Mouse (Mus musculus) A20 (cell line): ENCODE measurements around the gene Tmem169.
"Not testable (repeated sequence)": the region's sequence is repeated elsewhere in the genome, so short reads cannot be mapped to it uniquely, and the experiment has no call there.

Experiments used
- DNase-seq: peaks from one replicate; pipeline ENCODE4 v3.0.0-alpha.2; 2011; ENCODE audit warnings: low read depth, low spot score

Gene Tmem169

GRCm38 (mm10) chr1:72283992-72284485, at the start of gene Tmem169, which contains the start of gene Pecr:
Tmem169 (plus strand) TSS chr1:72284369.
Pecr (minus strand) TSS chr1:72284314.
- DNase-seq, result peak; percentile 94

- peak; percentile 91 for DNase-seq
These were observed 47.7 kb upstream of the Tmem169 start for GRCm38 (mm10) chr1:72236363-72237006.

GRCm38 (mm10) chr1:72237007-72237775, 47.0 kb upstream of the Tmem169 start:
- DNase-seq, result peak; percentile 83

GRCm38 (mm10) chr1:72238016-72238580, 46.1 kb upstream of the Tmem169 start:
- peak; percentile 76 for DNase-seq

- DNase-seq, result not testable (repeated sequence)
These were observed 45.1 kb upstream of the Tmem169 start for GRCm38 (mm10) chr1:72239113-72239512.

- DNase-seq, result no peak
These were observed 41.5 kb upstream of the Tmem169 start for GRCm38 (mm10) chr1:72242581-72243143.

- DNase-seq, result peak; percentile 100
These were observed 40.4 kb upstream of the Tmem169 start for GRCm38 (mm10) chr1:72243656-72244316.

- peak; percentile 88 for DNase-seq
These were observed 39.7 kb upstream of the Tmem169 start for GRCm38 (mm10) chr1:72244317-72245036.

- not testable (repeated sequence) for DNase-seq
These were observed 35.9 kb upstream of the Tmem169 start for GRCm38 (mm10) chr1:72248226-72248737.

GRCm38 (mm10) chr1:72251806-72252205, 32.4 kb upstream of the Tmem169 start:
- no peak for DNase-seq

GRCm38 (mm10) chr1:72253881-72254491, 30.2 kb upstream of the Tmem169 start:
- DNase-seq, result peak; percentile 17

GRCm38 (mm10) chr1:72254545-72255061, 29.6 kb upstream of the Tmem169 start:
- peak; percentile 95 for DNase-seq

- peak; percentile 92 for DNase-seq
These were observed 28.9 kb upstream of the Tmem169 start for GRCm38 (mm10) chr1:72255062-72255853.

- no peak for DNase-seq
These were observed 28.4 kb upstream of the Tmem169 start for GRCm38 (mm10) chr1:72255854-72256175.

GRCm38 (mm10) chr1:72256381-72257256, 27.6 kb upstream of the Tmem169 start:
- no peak for DNase-seq

GRCm38 (mm10) chr1:72263099-72263498, 21.1 kb upstream of the Tmem169 start:
- DNase-seq, result no peak

GRCm38 (mm10) chr1:72278085-72278484, 6.1 kb upstream of the Tmem169 start:
- DNase-seq, result no peak

GRCm38 (mm10) chr1:72282604-72283003, 1.6 kb upstream of the Tmem169 start:
- no peak for DNase-seq
